ENCODE assay signal across 8 mouse cellular contexts in genomic region chr19:8871267-8872186, GRCm38 (mm10). TPM values are rescaled to one million over a fixed set of nuclear protein-coding genes. Genes with fewer than 3 reads are reported as not detected.
DNase-seq lines count a peak whose midpoint lies in the region; ATAC-seq lines count a peak whose summit lies in the region.

Gene Ubxn1, plus strand, starts transcription at chr19:8871496.

- peak within 1 kb of the TSS; percentile 90 for H3K9ac ChIP-seq in hindbrain, embryonic 11.5 days (ENCODE audit: low read depth, low read length)

- peaks cover 3% of the 10 kb centered on the region for H3K4me1 ChIP-seq in hindbrain, embryonic 11.5 days (replicated peaks; ENCODE audit: control insufficient read depth, insufficient read depth, low read length)

- peak within 1 kb of the TSS; percentile 89 for H3K4me2 ChIP-seq in hindbrain, embryonic 11.5 days (replicated peaks; ENCODE audit: low read depth, low read length)

- no peaks in the 10 kb centered on the region for H3K27me3 ChIP-seq in hindbrain, embryonic 11.5 days (ENCODE audit: control insufficient read depth, insufficient read depth, low read length)

- no peaks in the 10 kb centered on the region for H3K36me3 ChIP-seq in hindbrain, embryonic 11.5 days (ENCODE audit: control insufficient read depth, insufficient read depth, low read length)

- H3K27ac ChIP-seq in hindbrain, embryonic 11.5 days (ENCODE audit: low read depth, low read length), result peak within 1 kb of the TSS; percentile 24

- peak; percentile 99 for ATAC-seq in hindbrain, embryonic 11.5 days (ENCODE audit: low FRiP score)

- peak within 1 kb of the TSS; percentile 55 for H3K4me3 ChIP-seq in hindbrain, embryonic 11.5 days (ENCODE audit: low read depth, low read length)

- 2% methylated on average over 59 of the region's 59 CpGs for WGBS in hindbrain, embryonic 11.5 days

- DNase-seq in Muller cell, postnatal 12 days (ENCODE audit: inconsistent ontology term), result peak; percentile 99
- peak; percentile 98 for DNase-seq in cerebellum, adult 9-11 months
- DNase-seq in frontal cortex, adult 2 months (ENCODE audit: extremely low spot score in 1 of 2, low spot score in 1 of 2), result peak; percentile 97 to 99
- DNase-seq in hindbrain, embryonic 11.5 days (ENCODE audit: low spot score), result peak; percentile 95
- DNase-seq in layer of hippocampus, postnatal 10 days (ENCODE audit: low spot score in 2 of 2), result peak; percentile 97
- peak; percentile 99 for DNase-seq in lung, postnatal 10 days
- DNase-seq in ovary, postnatal 36 days (ENCODE audit: low spot score), result peak; percentile 95
- DNase-seq in thymus, postnatal 25 days, result peak; percentile 96

- no peaks in the 10 kb centered on the region for H3K9me3 ChIP-seq in hindbrain, embryonic 11.5 days (ENCODE audit: control insufficient read depth, low read length)

RNA-seq across cellular contexts. Expression of gene Ubxn1, which starts in this region (rescaled TPM):
- polyA plus RNA-seq in frontal cortex, adult 2 months (2012; rRNA removed), result 129 and 137 TPM in 2 replicates
- 164 and 180 TPM in 2 replicates for polyA plus RNA-seq in hindbrain, embryonic 11.5 days (2014; fragmentation: Nextera tagmentation; extraction: Ambion mirVana)
- total RNA-seq in layer of hippocampus, postnatal 10 days (2021), result 100 to 1,000 TPM; 112 to 116 TPM

Comparison
In these comparisons a context has a peak if more than half of its experiments do, and no peak if none do; other contexts are left out.
1. Peak in every context shown above with its lines: DNase-seq, ATAC-seq, H3K4me3 ChIP-seq and H3K27ac ChIP-seq.